Mouse (Mus musculus) liver, embryonic 14.5 days (tissue): ENCODE results near the gene Gm5485.

Experiments
- CTCF ChIP-seq: IDR thresholded peaks from 2 replicates; pipeline ENCODE4 v1.5.1; 2016; ENCODE audit warnings: antibody characterized with exemption, low read depth, control low read depth
- EP300 ChIP-seq: IDR thresholded peaks from 2 replicates; pipeline ENCODE4 v1.6.1; 2016; ENCODE audit warnings: antibody characterized with exemption, low read depth

GRCm38 (mm10) chr16:48419035-48419434, 6.8 kb upstream of the Gm5485 start:
- no peak for TF ChIP-seq CTCF
- no peak for TF ChIP-seq EP300
